Mouse (Mus musculus): Measurements from ENCODE around the gene Trem1. TPM values are rescaled to one million over a fixed set of nuclear protein-coding genes. Genes with fewer than 3 reads are reported as not detected.

The Trem1 gene
- total RNA-seq, 1 experiment, result not detected

GRCm38 (mm10) chr17:48293500-48294194 lies 61.1 kb downstream of the Trem1 start:
- no peak for DNase-seq (ENCODE audit: low read depth, low spot score)
- in situ Hi-C loops (cut with MboI; ENCODE audit: low sequenced_read_pairs in 2 of 2, unreplicated experiment in 2 of 2), result no loop called here
- no peak for TF ChIP-seq ZC3H11A (IDR thresholded peaks at IDR 0.05; ENCODE audit: borderline replicate concordance, low read depth, low read length)
- TF ChIP-seq CHD2 (IDR thresholded peaks at IDR 0.05; ENCODE audit: low read depth, low read length), result no peak
- no peak for TF ChIP-seq HCFC1 (IDR thresholded peaks at IDR 0.05; ENCODE audit: borderline replicate concordance, insufficient read depth, low read length)
- no peak for TF ChIP-seq ZNF384 (IDR thresholded peaks at IDR 0.05; ENCODE audit: low read depth, low read length)
- TF ChIP-seq MAFK (IDR thresholded peaks at IDR 0.05; ENCODE audit: insufficient read depth, low read depth, low read length), result no peak
- peaks cover 0 to 4% of the 10 kb centered on the region in 2 experiments; a peak in 2 of 4 replicates for H3K4me1 ChIP-seq (ENCODE audit: control insufficient read depth in 2 of 2, insufficient read depth in 2 of 2, low read length in 2 of 2, poor library complexity in 1 of 2)
- H3K9me3 ChIP-seq (ENCODE audit: control insufficient read depth, insufficient read depth, low read depth, low read length), result no peaks in the 10 kb centered on the region
- no peak overlapping the region for H3K9ac ChIP-seq (ENCODE audit: insufficient read depth, low read depth, low read length, poor library complexity, severe bottlenecking)
- H3K36me3 ChIP-seq (ENCODE audit: control insufficient read depth, insufficient read depth, low read length, poor library complexity, severe bottlenecking), result no peaks in the 10 kb centered on the region
- no peak overlapping the region for H3K4me3 ChIP-seq (ENCODE audit: insufficient read depth in 1 of 2, low read depth in 1 of 2, low read length in 2 of 2, poor library complexity in 1 of 2, severe bottlenecking in 1 of 2)
- no peak overlapping the region for H3K27ac ChIP-seq (ENCODE audit: insufficient read depth, low read depth, low read length, poor library complexity, severe bottlenecking)

Other genes with a start within 250 kb of the Trem1 start
- not detected in 2 replicates for gene 1700122O11Rik, start 194.5 kb upstream of the Trem1 start, total RNA-seq (2012; rRNA removed)
- not detected in 2 replicates for gene 1700067P10Rik, start 143.4 kb upstream of the Trem1 start, total RNA-seq (2012; rRNA removed)
- gene 9830107B12Rik, start 86.5 kb upstream of the Trem1 start, total RNA-seq (2012; rRNA removed), result not detected in 2 replicates
- not detected in 2 replicates for gene A530064D06Rik, start 65.5 kb upstream of the Trem1 start, total RNA-seq (2012; rRNA removed)
- gene Trem3, start 15.0 kb downstream of the Trem1 start, total RNA-seq (2012; rRNA removed), result not detected in 2 replicates
- 0.22 TPM in 1 of 2 replicates, not detected in the other for gene Treml4, start 31.5 kb downstream of the Trem1 start, total RNA-seq (2012; rRNA removed)
- 2.3 and 5.1 TPM in 2 replicates for gene Treml2, start 66.7 kb downstream of the Trem1 start, total RNA-seq (2012; rRNA removed)
- 0.13 and 0.26 TPM in 2 replicates for gene B430306N03Rik, start 83.4 kb downstream of the Trem1 start, total RNA-seq (2012; rRNA removed)
- 0.49 TPM in 1 of 2 replicates, not detected in the other for gene Trem2, start 113.6 kb downstream of the Trem1 start, total RNA-seq (2012; rRNA removed)
- 0.40 TPM in 1 of 2 replicates, not detected in the other for gene Treml1, start 127.1 kb downstream of the Trem1 start, total RNA-seq (2012; rRNA removed)
- 23.3 and 25.2 TPM in 2 replicates for gene Nfya, start 177.1 kb downstream of the Trem1 start, total RNA-seq (2012; rRNA removed)
- gene Oard1, start 177.2 kb downstream of the Trem1 start, total RNA-seq (2012; rRNA removed), result 27.0 and 38.6 TPM in 2 replicates
- 3.0 and 5.6 TPM in 2 replicates for gene Apobec2, start 200.2 kb downstream of the Trem1 start, total RNA-seq (2012; rRNA removed)
- 0.16 TPM in 1 of 2 replicates, not detected in the other for gene Tspo2, start 218.8 kb downstream of the Trem1 start, total RNA-seq (2012; rRNA removed)
- gene Unc5cl, start 222.1 kb downstream of the Trem1 start, total RNA-seq (2012; rRNA removed), result 1.2 and 3.2 TPM in 2 replicates

Data from ES-E14 (cell line).